Mouse (Mus musculus) ovary, postnatal 36 days (tissue): Measurements from ENCODE around the gene 5031439G07Rik.
"Not testable (repeated sequence)": the region's sequence is repeated elsewhere in the genome, so short reads cannot be mapped to it uniquely, and the experiment has no call there.

Source experiments
- DNase-seq: peaks from one replicate; pipeline ENCODE4 v3.0.0; 2022; ENCODE audit warnings: low spot score, mixed read lengths

The 5031439G07Rik gene

DNA sequence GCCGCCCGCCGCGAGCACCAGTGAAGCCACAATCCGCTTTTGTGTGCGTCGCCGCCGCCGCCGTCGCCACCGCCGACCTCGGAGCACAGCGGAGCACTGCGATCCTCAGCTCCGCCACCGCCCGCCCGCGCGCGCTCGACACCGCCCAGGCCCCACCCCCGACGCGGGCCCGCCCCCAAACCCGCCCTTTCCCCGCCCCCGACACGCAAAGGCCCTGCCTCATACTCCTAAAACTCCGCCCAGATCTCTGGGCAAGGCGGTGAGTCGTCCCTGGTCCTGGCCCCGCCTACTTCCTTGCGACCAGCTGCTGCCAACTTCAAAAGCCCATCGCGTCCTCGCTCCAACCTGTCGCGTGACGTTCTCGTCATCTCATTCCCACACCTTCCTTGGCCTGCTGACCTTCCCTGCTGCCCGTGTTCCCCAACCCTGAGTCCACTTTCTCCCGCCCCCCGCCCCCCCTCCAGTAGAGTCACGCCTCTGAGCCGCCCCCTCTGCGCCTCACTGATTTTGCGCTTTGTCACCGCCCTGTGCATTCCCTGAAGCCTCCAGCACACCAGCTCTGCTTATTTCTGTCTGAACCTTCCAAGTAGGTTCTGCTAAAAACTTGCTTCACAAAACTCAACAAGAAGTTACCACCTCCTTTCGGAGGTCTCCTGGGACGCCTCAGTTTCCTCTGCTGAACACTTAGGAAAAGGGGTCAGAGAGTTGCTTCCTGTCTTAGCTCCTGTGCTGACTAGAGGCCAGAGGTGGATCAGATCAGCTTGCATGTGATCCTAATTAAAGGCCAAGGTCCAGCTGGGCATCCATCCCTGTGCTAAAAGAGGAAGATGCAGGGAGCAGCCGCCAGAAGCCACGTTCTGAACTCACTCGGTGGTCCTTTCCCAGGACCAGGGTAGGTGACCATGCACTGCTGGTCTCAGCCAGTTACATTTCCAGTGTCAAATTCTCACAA is at the start of gene 5031439G07Rik:
Gene 5031439G07Rik (minus strand): TSS at position 678 of the 952 bp plus-strand sequence.
- DNase-seq = peak; percentile 86

- DNase-seq = no peak
These were observed 49.0 kb upstream of the 5031439G07Rik start for GRCm38 (mm10) chr15:85037343-85037690.

DNA sequence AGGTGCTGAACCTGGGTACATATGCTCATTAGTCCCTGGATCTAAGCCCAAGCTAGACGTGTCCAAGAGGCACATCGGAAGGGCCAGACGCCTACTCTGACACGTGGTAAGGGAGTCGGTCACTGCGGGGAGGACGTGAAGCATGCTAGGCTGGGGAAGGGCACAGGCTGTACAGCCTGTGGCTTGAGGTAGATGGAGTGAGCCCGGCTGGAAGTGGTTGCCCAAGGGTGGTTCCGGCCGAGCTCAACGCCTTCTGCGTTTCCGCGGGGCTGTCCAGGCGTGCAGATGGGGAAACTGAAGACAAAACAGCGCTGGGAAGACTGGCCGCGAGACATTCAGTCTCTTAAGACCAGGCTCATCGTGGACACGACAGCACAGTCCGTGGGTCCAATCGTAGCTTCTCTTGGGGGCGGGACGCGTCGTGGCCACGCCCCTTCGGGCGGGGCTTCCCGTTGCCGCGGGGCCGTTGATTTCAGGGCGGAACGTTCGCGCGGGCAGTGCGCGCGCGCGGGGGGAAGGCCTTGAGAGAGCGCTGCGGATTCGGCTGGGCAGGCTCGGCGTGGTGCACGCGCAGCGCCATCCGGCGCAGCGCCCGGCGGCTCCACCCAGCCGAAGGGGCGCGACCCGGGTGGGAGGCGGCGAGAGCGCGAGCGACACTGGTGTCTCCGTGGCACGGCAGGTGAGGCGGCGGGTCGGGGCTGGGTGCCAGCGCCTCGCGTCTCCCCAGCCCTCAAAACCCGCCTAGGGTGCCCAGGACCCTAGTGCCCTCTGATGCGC is 48.4 kb upstream of the 5031439G07Rik start:
- DNase-seq = peak; percentile 99

- DNase-seq = not testable (repeated sequence)
These were observed 45.6 kb upstream of the 5031439G07Rik start for GRCm38 (mm10) chr15:85033916-85034315.

- DNase-seq = no peak
These were observed 43.5 kb upstream of the 5031439G07Rik start for GRCm38 (mm10) chr15:85031866-85032265.

DNA sequence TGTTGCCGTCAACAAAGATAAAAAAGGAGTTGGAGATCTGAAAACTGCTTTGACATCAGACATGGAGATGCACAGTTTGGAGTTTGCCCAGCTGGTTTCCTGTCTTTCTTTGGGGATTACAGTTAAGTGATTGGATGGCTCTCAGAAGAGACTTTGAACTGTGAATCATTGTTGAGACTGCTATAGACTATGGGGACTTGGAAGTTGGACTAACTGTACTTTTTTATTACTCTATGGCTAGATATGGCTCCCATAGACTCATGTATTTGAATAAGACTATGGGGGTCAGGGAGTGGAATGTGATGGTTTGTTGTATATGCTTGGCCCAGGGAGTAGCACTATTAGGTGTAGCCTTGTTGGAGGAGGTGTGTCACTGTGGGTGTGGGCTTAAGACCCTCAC is 42.3 kb upstream of the 5031439G07Rik start:
- not testable (repeated sequence) for DNase-seq

GRCm38 (mm10) chr15:85028648-85029047 is 40.3 kb upstream of the 5031439G07Rik start, which contains the start of gene Fam118a:
Gene Fam118a (plus strand): TSS chr15:85028948.
- DNase-seq = not testable (repeated sequence)

DNA sequence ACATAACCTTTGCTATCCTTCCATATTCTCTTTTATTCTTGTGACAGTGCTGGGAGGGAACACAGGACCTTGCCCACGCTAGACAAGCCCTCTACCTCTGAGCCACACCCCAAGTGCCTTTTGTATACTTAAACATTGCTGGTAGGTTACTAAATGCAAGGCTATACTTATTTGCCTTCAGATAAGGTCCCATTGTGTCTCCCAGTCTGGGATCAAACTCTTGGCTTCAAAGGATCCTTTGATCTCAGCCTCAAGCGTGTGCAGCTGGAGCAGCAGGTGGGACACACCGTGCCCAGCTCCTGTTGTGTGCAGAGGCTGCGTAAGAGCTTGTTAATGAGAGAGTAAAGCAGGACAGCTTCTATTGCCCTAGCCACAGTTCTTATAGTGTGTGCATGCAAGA is 39.4 kb upstream of the 5031439G07Rik start:
- no peak for DNase-seq

GRCm38 (mm10) chr15:85026197-85026596 is 37.8 kb upstream of the 5031439G07Rik start:
- peak; percentile 48 for DNase-seq

DNA sequence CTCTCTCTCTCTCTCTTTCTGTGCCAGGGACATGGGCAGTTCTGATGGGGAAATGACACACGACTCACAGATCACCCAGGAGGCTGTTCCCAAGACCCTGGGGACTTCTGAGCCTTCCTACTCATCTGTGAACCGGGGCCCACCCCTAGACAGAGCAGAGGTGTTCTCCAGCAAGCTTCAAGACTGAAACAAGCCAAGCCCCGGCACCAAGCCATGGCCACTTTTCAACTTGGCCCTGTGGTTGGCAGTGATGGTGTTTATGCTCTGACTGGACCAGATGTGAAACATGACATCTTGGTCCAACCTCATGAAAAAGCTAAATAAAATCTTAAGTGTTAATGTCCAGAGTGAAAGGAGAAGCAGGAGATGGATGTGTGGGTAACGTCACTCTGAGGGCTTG is 33.9 kb upstream of the 5031439G07Rik start:
- no peak for DNase-seq

- no peak for DNase-seq
These were observed 28.8 kb upstream of the 5031439G07Rik start, which contains the start of gene Upk3a for GRCm38 (mm10) chr15:85016951-85017664. Gene Upk3a (plus strand): TSS chr15:85017141.

DNA sequence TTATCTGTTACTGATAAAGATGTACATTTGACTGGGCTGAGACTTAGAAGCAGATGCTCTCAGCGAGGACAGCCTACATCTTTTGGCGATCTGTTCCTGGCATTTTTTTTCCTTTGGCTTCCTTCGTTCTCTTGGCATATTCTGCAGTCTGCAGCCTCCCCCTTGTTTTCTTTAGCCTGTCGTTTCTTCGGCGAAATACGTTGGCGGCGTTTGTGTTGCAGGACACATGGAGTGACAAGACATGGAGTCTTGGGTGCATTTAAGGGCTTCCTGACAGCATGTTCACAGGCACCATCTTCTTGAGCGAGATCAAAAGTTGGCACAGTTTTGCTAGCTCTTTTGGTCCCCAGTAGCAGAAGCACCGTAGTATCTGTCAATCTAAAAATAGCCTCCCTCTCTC is 27.4 kb upstream of the 5031439G07Rik start:
- no peak for DNase-seq

GRCm38 (mm10) chr15:85012662-85013054 is 24.3 kb upstream of the 5031439G07Rik start:
- DNase-seq = no peak

DNA sequence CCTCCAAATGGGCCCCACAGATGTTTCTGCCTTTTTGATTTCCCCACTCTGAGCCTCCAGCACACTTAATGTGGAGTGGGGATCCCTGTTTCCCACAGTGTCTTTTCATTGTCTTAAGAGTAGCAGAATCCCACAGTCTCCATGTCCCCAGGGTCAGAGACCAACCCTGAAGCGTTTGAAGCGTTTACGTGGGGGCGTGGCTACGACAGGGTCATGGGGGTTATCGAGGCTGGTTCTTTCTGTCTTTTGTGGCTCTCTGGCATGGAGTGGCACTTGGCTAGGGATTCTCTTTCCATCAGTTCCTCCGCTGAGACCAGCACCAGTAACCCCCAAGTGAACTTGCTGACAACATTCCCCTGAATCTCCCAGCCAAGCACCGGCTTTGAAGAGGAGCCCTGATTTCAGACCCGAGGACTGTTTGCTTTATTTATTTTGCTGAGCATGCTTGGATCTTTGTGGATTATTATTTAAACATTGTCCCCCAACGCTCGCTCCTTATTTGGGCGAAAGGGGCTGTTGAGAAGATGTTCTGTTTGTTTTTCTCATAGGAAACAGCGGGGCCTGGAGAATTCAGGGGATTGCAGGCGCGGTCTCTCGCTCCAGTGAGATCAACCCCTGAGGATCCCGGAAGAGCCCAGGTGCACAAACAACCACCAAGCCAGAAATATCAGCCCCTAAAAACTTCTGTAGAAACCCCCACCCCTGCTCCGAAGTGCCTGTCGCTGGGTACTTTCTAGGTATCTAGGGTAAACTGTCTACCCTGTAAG is 23.7 kb upstream of the 5031439G07Rik start:
- no peak for DNase-seq

GRCm38 (mm10) chr15:85009666-85010065 is 21.3 kb upstream of the 5031439G07Rik start:
- no peak for DNase-seq

GRCm38 (mm10) chr15:85000984-85001982 is 12.9 kb upstream of the 5031439G07Rik start:
- peak; percentile 84 for DNase-seq

- DNase-seq = no peak
These were observed 11.6 kb upstream of the 5031439G07Rik start for GRCm38 (mm10) chr15:84999911-85000310.

GRCm38 (mm10) chr15:84997768-84998454 is 9.6 kb upstream of the 5031439G07Rik start:
- DNase-seq = no peak

DNA sequence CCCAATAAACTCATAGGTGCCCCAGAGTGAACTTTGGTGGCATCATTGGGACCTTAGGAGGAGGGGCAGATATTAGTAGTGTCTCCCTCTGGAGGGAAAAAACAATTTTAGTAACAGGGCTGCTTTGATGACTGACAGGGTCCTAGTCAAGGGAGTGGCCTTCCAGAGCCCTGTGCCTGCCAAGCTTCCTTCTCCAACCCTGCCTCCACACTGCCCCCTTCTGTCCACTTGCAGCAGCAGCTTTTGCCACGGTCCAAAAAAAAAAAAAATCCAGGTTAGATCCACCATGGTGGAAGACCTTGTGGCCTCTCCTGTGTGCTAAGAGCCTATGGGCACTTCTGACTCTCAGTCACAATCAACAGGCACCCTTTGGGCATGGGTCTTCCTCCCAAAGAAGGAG is 7.6 kb upstream of the 5031439G07Rik start:
- peak; percentile 68 for DNase-seq
